Mouse (Mus musculus): Measurements from ENCODE around the gene Slc35c1. TPM values are rescaled to one million over a fixed set of nuclear protein-coding genes. Genes with fewer than 3 reads are reported as not detected.

The Slc35c1 gene
- polyA plus RNA-seq, 1 experiment from 2014 or later: 9.3 TPM

DNA sequence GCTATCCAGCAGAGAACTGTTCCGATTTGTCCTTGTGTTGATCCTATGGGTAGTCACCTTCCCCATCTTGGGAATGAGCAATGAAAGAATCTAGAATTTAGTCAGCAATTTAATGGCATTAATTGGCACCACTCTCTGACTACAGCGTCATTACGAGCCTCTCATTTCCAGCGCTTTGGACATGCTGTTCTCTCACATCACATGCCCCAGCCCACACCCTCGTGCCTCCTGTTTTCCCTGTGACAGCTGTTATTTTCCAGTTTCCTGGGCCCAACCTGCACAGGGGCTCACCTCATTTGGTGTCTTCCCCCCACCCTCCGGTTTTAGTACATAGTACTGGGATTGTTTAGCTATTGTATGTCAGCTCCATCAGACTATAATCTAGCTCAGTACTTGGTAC lies 25.3 kb downstream of the Slc35c1 start:
- Histone ChIP-seq H3K36me3 (replicated peaks; ENCODE audit: insufficient read depth, low read length) (no peaks in the 10 kb centered on the region), H3K9ac (replicated peaks) (no peak overlapping the region), H3K4me3 (ENCODE audit: low read depth, low read length) (no peak overlapping the region), H3K27me3 (ENCODE audit: insufficient read depth, low read length) (no peaks in the 10 kb centered on the region), H3K4me2 (ENCODE audit: low read depth, low read length) (0 out of 2 replicates have a peak overlapping the region, but pooled peaks have one; percentile 95), H3K27ac (ENCODE audit: low read depth) (no peak overlapping the region), H3K4me1 (ENCODE audit: insufficient read depth) (peaks cover 28% of the 10 kb centered on the region), H3K9me3 (ENCODE audit: low read length) (no peaks in the 10 kb centered on the region)
- TF ChIP-seq CTCF (IDR thresholded peaks at IDR 0.05; ENCODE audit: low read depth) (no peak), EP300 (IDR thresholded peaks at IDR 0.05; ENCODE audit: low read depth) (no peak)
- DNase-seq (no peak), ATAC-seq (no peak)
- 59% methylated on average over 6 of the region's 6 CpGs for WGBS (ENCODE audit: insufficient replicate concordance)

DNA sequence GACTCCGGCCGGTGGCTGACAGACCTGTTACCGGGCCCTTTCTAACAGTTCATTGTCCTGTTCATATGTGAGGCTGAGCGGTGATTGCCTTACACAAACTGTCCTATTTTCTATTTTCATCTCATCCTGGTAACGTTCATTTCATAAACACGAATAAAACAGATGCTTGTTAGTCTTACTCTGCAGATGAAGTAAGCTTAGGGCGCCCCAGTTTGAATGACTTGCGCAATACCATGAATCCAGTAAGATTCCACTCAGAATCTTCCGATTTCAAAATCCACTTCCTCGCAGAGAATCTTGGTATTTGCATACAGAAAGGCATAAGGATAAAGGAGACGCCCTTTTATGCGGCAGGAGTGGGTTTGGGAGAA lies 26.0 kb downstream of the Slc35c1 start:
- Histone ChIP-seq H3K27me3 (ENCODE audit: insufficient read depth, low read length) (no peaks in the 10 kb centered on the region), H3K4me1 (ENCODE audit: insufficient read depth) (peaks cover 34% of the 10 kb centered on the region), H3K36me3 (replicated peaks; ENCODE audit: insufficient read depth, low read length) (peaks cover 2% of the 10 kb centered on the region; the same call in 1 of the 2 replicates), H3K9me3 (ENCODE audit: low read length) (no peaks in the 10 kb centered on the region), H3K4me3 (ENCODE audit: low read depth, low read length) (peak overlapping the region; percentile 80), H3K4me2 (ENCODE audit: low read depth, low read length) (peak overlapping the region; percentile 95), H3K27ac (ENCODE audit: low read depth) (peak overlapping the region; percentile 66), H3K9ac (replicated peaks) (peak overlapping the region; percentile 53; the same call in 1 of the 2 replicates)
- ATAC-seq (no peak), DNase-seq (no peak)
- WGBS (ENCODE audit: insufficient replicate concordance): 7% methylated on average over 12 of the region's 12 CpGs
- TF ChIP-seq EP300 (IDR thresholded peaks at IDR 0.05; ENCODE audit: low read depth) (no peak; the same call in 1 of the 2 replicates), CTCF (IDR thresholded peaks at IDR 0.05; ENCODE audit: low read depth) (no peak)

DNA sequence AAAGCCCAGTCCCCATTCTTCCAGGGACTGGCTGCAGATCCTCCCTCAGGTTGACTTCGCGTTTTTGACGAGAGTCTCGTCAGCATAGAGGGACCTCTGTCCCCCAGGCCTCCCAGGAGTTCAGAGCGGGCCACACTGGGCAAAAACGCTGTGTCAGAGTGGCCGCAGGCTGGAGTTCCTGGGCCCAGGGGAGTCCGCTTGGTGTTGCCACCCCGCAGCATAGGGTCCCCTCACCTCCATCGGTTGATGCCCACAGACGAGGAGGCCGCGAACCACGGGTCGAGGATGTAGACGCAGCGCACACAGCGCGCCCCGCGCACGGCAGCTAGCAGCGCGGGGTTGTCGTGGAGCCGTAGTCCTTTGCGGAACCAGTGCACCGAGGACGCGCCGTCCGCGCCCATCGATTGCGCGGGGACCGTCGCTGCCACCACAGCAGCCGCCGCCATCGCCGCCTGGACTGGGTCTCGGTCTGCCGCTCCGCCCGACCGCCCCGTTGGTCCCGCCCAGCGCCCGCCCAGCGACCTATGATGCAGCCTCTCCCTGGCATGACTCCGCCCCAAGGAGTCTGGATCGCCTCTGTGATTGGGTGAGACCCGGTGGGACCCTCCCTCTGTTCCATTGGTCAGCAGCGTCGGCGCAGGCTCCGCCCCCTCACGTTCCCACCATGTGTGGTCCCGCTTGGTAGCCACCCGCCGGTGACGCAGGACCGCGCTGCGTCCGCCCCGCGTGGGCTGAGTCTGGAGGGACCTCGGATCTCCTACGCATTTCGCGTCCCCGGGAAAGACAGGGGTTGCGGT lies 26.6 kb downstream of the Slc35c1 start, which contains the start of gene Cry2:
Cry2 (minus strand) TSS at position 466 of the 797 bp plus-strand sequence.
- Histone ChIP-seq H3K9ac (replicated peaks) (peak within 1 kb of the TSS; percentile 86), H3K36me3 (replicated peaks; ENCODE audit: insufficient read depth, low read length) (peaks cover 2% of the 10 kb centered on the region; the same call in 1 of the 2 replicates), H3K4me3 (ENCODE audit: low read depth, low read length) (peak within 1 kb of the TSS; percentile 80), H3K27me3 (ENCODE audit: insufficient read depth, low read length) (no peaks in the 10 kb centered on the region), H3K9me3 (ENCODE audit: low read length) (no peaks in the 10 kb centered on the region), H3K4me2 (ENCODE audit: low read depth, low read length) (peak within 1 kb of the TSS; percentile 95), H3K4me1 (ENCODE audit: insufficient read depth) (peaks cover 40% of the 10 kb centered on the region), H3K27ac (ENCODE audit: low read depth) (peak within 1 kb of the TSS; percentile 92)
- DNase-seq (peak; percentile 100), ATAC-seq (peak; percentile 92)
- TF ChIP-seq CTCF (IDR thresholded peaks at IDR 0.05; ENCODE audit: low read depth) (no peak), EP300 (IDR thresholded peaks at IDR 0.05; ENCODE audit: low read depth) (no peak; the same call in 1 of the 2 replicates)
- WGBS (ENCODE audit: insufficient replicate concordance): 0% methylated on average over 41 of the region's 76 CpGs

DNA sequence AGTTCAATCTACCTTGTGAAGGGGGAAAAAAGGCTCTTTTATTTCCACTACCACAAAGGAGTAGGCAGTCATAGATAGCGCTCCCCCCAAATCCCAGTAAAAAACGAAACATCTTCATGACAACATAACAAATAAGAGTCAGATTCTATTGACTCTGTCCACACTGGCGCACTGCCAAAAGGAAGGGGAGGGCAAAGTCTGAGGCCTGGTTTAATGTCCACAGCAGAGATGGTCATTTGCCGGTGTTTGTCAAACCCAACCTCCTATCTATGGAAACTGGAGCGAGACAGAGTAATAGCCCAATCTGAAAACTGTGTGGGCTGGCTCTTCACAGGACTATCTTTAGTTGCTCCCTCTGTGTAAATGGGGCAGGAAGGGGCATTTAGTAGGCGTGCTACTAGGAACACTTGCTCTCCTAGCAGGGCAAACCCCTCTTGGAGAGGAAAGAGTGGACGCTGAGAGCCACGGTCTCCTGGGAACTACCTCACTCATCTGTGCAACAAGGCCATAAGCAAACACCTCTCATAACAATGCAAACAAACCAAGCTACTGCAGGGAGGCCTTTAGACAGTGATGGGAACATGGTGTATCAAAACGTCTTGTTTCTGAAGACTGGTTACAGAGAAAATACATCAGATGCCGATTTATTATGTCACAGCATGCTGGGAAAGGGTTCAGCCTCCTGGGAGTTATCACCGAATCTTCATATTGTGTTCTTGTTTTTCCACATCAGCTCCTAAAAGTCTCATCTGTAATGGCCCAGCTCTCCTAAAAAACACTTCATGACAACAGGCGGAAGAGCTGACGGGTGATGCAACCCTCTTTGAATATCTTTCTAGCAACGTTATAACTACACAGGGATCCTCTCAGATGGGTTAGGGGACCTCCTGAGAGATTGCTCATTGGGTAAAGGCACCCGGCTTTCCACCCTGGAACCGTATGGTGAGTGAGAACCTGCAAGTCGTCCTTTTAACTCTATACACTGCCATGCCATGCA lies 27.7 kb downstream of the Slc35c1 start:
- ATAC-seq: peak; percentile 48
- no peaks in the 10 kb centered on the region for H3K27me3 ChIP-seq (ENCODE audit: insufficient read depth, low read length)
- peak overlapping the region; percentile 80 for H3K4me3 ChIP-seq (ENCODE audit: low read depth, low read length)
- H3K9ac ChIP-seq (replicated peaks): peak overlapping the region; percentile 86
- peak overlapping the region; percentile 95 for H3K4me2 ChIP-seq (ENCODE audit: low read depth, low read length)
- peaks cover 2% of the 10 kb centered on the region; the same call in 1 of the 2 replicates for H3K36me3 ChIP-seq (replicated peaks; ENCODE audit: insufficient read depth, low read length)
- no peaks in the 10 kb centered on the region for H3K9me3 ChIP-seq (ENCODE audit: low read length)
- 33% methylated on average over 17 of the region's 17 CpGs for WGBS (ENCODE audit: insufficient replicate concordance)
- TF ChIP-seq CTCF (IDR thresholded peaks at IDR 0.05; ENCODE audit: low read depth) (no peak), EP300 (IDR thresholded peaks at IDR 0.05; ENCODE audit: low read depth) (no peak; the same call in 1 of the 2 replicates)
- peak overlapping the region; percentile 92 for H3K27ac ChIP-seq (ENCODE audit: low read depth)
- peak; percentile 86 for DNase-seq
- peaks cover 45% of the 10 kb centered on the region for H3K4me1 ChIP-seq (ENCODE audit: insufficient read depth)

DNA sequence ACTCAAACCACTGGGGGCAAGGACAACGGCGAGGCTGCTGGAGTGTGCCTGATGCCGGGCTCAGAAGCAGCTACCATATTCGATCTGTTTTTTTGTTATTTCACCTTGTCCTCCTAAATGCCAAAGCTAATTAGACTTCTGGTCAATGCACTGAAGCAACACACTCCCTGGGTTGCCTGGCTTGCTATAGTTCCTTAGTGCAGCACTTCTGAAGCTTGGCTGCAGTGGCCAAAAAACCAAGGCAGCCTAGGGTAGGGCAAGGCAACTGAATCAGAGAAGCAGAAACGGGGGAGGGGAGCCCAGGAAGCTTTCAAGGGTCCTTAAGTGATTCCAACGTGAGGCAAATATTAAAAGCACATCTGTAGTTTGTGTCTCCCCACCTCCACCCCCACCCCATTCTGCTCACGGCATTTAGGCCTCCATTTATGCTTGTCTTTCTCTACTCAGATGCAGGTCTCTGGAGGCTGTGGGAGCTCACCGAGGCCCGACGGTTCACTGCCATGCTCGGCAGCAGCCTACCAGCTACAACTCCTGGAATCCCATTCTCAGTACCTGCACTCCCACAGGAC lies 28.6 kb downstream of the Slc35c1 start:
- Histone ChIP-seq H3K4me3 (ENCODE audit: low read depth, low read length) (peak overlapping the region; percentile 80), H3K9ac (replicated peaks) (peak overlapping the region; percentile 86), H3K27me3 (ENCODE audit: insufficient read depth, low read length) (no peaks in the 10 kb centered on the region), H3K9me3 (ENCODE audit: low read length) (no peaks in the 10 kb centered on the region), H3K4me1 (ENCODE audit: insufficient read depth) (peaks cover 45% of the 10 kb centered on the region), H3K27ac (ENCODE audit: low read depth) (peak overlapping the region; percentile 92), H3K4me2 (ENCODE audit: low read depth, low read length) (peak overlapping the region; percentile 95), H3K36me3 (replicated peaks; ENCODE audit: insufficient read depth, low read length) (peaks cover 3% of the 10 kb centered on the region)
- no peak for DNase-seq
- TF ChIP-seq CTCF (IDR thresholded peaks at IDR 0.05; ENCODE audit: low read depth) (no peak), EP300 (IDR thresholded peaks at IDR 0.05; ENCODE audit: low read depth) (no peak)
- WGBS (ENCODE audit: insufficient replicate concordance): 52% methylated on average over 11 of the region's 11 CpGs
- no peak for ATAC-seq

Data from liver, postnatal 0 days (tissue).